Mouse (Mus musculus): ENCODE results near the gene Map3k5.

- no peak for TF ChIP-seq GATA1 (IDR thresholded peaks at IDR 0.05; ENCODE audit: borderline replicate concordance, low read length)
- TF ChIP-seq FLI1 (IDR thresholded peaks at IDR 0.05; ENCODE audit: low read length) = no peak
Observed at GRCm38 (mm10) chr10:20105575-20105974, 171.3 kb downstream of the Map3k5 start.
